Mouse (Mus musculus) CH12.LX (cell line): Measurements from ENCODE around the gene Iscu. TPM values are rescaled to one million over a fixed set of nuclear protein-coding genes. Genes with fewer than 3 reads are reported as not detected.

Experiments used
- DNase-seq: peaks from one replicate; pipeline ENCODE4 v3.0.0-alpha.2; 2013; ENCODE audit errors: extremely low read depth
- H3K27ac ChIP-seq: 2 replicates; pipeline ENCODE4 v1.5.1; 2012; ENCODE audit warnings: low read depth, mild to moderate bottlenecking, control low read depth, moderate library complexity; ENCODE audit not compliant: insufficient read depth
- H3K27me3 ChIP-seq: replicated peaks from 2 replicates; pipeline ENCODE3; 2012; ENCODE audit warnings: inconsistent platforms
- H3K36me3 ChIP-seq, 2 experiments: replicated peaks in 1 of 2; 2 replicates each; pipeline versions ENCODE3 to v1.6.1; 2012; ENCODE audit warnings: inconsistent platforms in 1 of 2, low read length in 1 of 2, mild to moderate bottlenecking in 1 of 2, mixed read lengths in 1 of 2, moderate library complexity in 1 of 2; ENCODE audit not compliant: control insufficient read depth in 1 of 2, insufficient read depth in 1 of 2
- H3K4me1 ChIP-seq, 2 experiments: 2 replicates each; pipeline ENCODE4 v1.6.1; 2012; ENCODE audit warnings: inconsistent platforms in 1 of 2, moderate library complexity in 1 of 2; ENCODE audit not compliant: insufficient read depth in 2 of 2, control insufficient read depth in 1 of 2
- H3K4me2 ChIP-seq: 2 replicates; pipeline ENCODE4 v1.6.1; 2012; ENCODE audit warnings: low read depth, mild to moderate bottlenecking, control low read depth; ENCODE audit not compliant: poor library complexity, insufficient read depth, severe bottlenecking
- H3K4me3 ChIP-seq, 3 experiments: fragments of 150-350 bp in 1 of 3; sonication (generic) in 1 of 3; replicated peaks in 1 of 3; 2 replicates each; pipeline versions ENCODE3 to v1.5.1; 2011 to 2012; ENCODE audit warnings: low read depth in 2 of 3, low read length in 2 of 3, mild to moderate bottlenecking in 2 of 3, moderate library complexity in 2 of 3, control low read depth in 1 of 3, improper control_type of control experiment in 1 of 3, inconsistent platforms in 1 of 3, mixed read lengths in 1 of 3; ENCODE audit not compliant: poor library complexity in 1 of 3
- H3K79me2 ChIP-seq: replicated peaks from 2 replicates; pipeline ENCODE4 v1.6.1; 2012; ENCODE audit warnings: mild to moderate bottlenecking, moderate library complexity; ENCODE audit not compliant: control insufficient read depth, poor library complexity, insufficient read depth, severe bottlenecking; ENCODE audit errors: extremely low read depth
- H3K9ac ChIP-seq: 2 replicates; pipeline ENCODE4 v1.6.1; 2012; ENCODE audit warnings: low read depth, mild to moderate bottlenecking, control low read depth, moderate library complexity; ENCODE audit not compliant: insufficient read depth
- H3K9me3 ChIP-seq: replicated peaks from 2 replicates; pipeline ENCODE3; 2012; ENCODE audit warnings: low read length, inconsistent platforms, mixed read lengths
- CHD1 ChIP-seq: IDR thresholded peaks from 2 replicates; pipeline ENCODE4 v1.6.1; 2012; ENCODE audit warnings: low read depth, low read length, improper control_type of control experiment, inconsistent platforms
- CHD2 ChIP-seq: IDR thresholded peaks from 2 replicates; pipeline ENCODE4 v1.6.1; 2011; ENCODE audit warnings: low read length, improper control_type of control experiment
- E2F4 ChIP-seq: IDR thresholded peaks from 2 replicates; pipeline ENCODE4 v1.6.1; 2011; ENCODE audit warnings: low read depth, low read length, improper control_type of control experiment; ENCODE audit not compliant: insufficient replicate concordance
- GABPA ChIP-seq: IDR thresholded peaks from 2 replicates; pipeline ENCODE4 v1.6.1; 2012; ENCODE audit warnings: low read depth, low read length, improper control_type of control experiment, inconsistent platforms; ENCODE audit not compliant: insufficient replicate concordance
- JUN ChIP-seq: IDR thresholded peaks from 2 replicates; pipeline ENCODE4 v1.6.1; 2011; ENCODE audit warnings: low read depth, mild to moderate bottlenecking, low read length, improper control_type of control experiment, moderate library complexity; ENCODE audit not compliant: insufficient read depth
- KAT2A ChIP-seq: IDR thresholded peaks from 2 replicates; pipeline ENCODE4 v1.6.1; 2012; ENCODE audit warnings: low read length, improper control_type of control experiment, inconsistent platforms; ENCODE audit not compliant: insufficient replicate concordance
- MAX ChIP-seq: IDR thresholded peaks from 2 replicates; pipeline ENCODE4 v1.6.1; 2011; ENCODE audit warnings: low read length, improper control_type of control experiment
- MAZ ChIP-seq: IDR thresholded peaks from 2 replicates; pipeline ENCODE4 v1.6.1; 2012; ENCODE audit warnings: low read depth, mild to moderate bottlenecking, inconsistent platforms, low read length, improper control_type of control experiment, moderate library complexity
- MEF2A ChIP-seq: IDR thresholded peaks from 2 replicates; pipeline ENCODE4 v1.6.1; 2014; ENCODE audit warnings: low read depth, mild to moderate bottlenecking, inconsistent platforms, low read length, improper control_type of control experiment, borderline replicate concordance
- MXI1 ChIP-seq: IDR thresholded peaks from 2 replicates; pipeline ENCODE4 v1.6.1; 2011; ENCODE audit warnings: mild to moderate bottlenecking, low read depth, low read length, improper control_type of control experiment
- MYC ChIP-seq: IDR thresholded peaks from 2 replicates; pipeline ENCODE4 v1.6.1; 2011; ENCODE audit warnings: low read depth, mild to moderate bottlenecking, improper control_type of control experiment, low read length
- POLR2A ChIP-seq: IDR thresholded peaks from 2 replicates; pipeline ENCODE4 v1.6.1; 2011; ENCODE audit warnings: low read depth, mild to moderate bottlenecking, improper control_type of control experiment, low read length
- RAD21 ChIP-seq: IDR thresholded peaks from 2 replicates; pipeline ENCODE4 v1.6.1; 2011; ENCODE audit warnings: low read depth, mild to moderate bottlenecking, low read length, improper control_type of control experiment, moderate library complexity
- SIN3A ChIP-seq: IDR thresholded peaks from 2 replicates; pipeline ENCODE4 v1.6.1; 2012; ENCODE audit warnings: low read length, improper control_type of control experiment, inconsistent platforms
- SMC3 ChIP-seq: IDR thresholded peaks from 2 replicates; pipeline ENCODE4 v1.6.1; 2011; ENCODE audit warnings: low read depth, low read length, improper control_type of control experiment
- TCF12 ChIP-seq: IDR thresholded peaks from 2 replicates; pipeline ENCODE4 v1.6.1; 2014; ENCODE audit warnings: low read depth, mild to moderate bottlenecking, inconsistent platforms, low read length, improper control_type of control experiment
- UBTF ChIP-seq: IDR thresholded peaks from 2 replicates; pipeline ENCODE4 v1.6.1; 2012; ENCODE audit warnings: low read depth, mild to moderate bottlenecking, inconsistent platforms, low read length, improper control_type of control experiment, moderate library complexity
- USF1 ChIP-seq: IDR thresholded peaks from 2 replicates; pipeline ENCODE4 v1.6.1; 2014; ENCODE audit warnings: low read depth, mild to moderate bottlenecking, inconsistent platforms, low read length, improper control_type of control experiment
- USF2 ChIP-seq: conservative IDR thresholded peaks from 2 replicates; pipeline ENCODE4 v1.6.1; 2011; ENCODE audit warnings: low read depth, low read length, improper control_type of control experiment
- ZC3H11A ChIP-seq: IDR thresholded peaks from 2 replicates; pipeline ENCODE4 v1.6.1; 2012; ENCODE audit warnings: low read depth, mild to moderate bottlenecking, inconsistent platforms, low read length, improper control_type of control experiment
- ZMIZ1 ChIP-seq: IDR thresholded peaks from 2 replicates; pipeline ENCODE4 v1.6.1; 2012; ENCODE audit warnings: low read depth, mild to moderate bottlenecking, inconsistent platforms, low read length, improper control_type of control experiment
- dilution Hi-C: fragments of 300-500 bp; cut with MboI; formaldehyde crosslinking; loops from 2 replicates; pipeline ENCODE4 v1.14.3; 2020; ENCODE audit warnings: low sequenced_read_pairs; ENCODE audit not compliant: extremely low pct_unique_long_range_greater_than_20kb, extremely low pct_ligation_motif_present
- in situ Hi-C: fragments of 300-500 bp; cut with MboI; formaldehyde crosslinking; loops from 3 replicates; pipeline ENCODE4 v1.14.3; 2019; ENCODE audit warnings: low sequenced_read_pairs, low pct_ligation_motif_present, low pct_unique_long_range_greater_than_20kb, mixed read lengths
- polyA plus RNA-seq: library from polyadenylated mRNA; unstranded; fragments of >175 nt; gene quantifications from 2 replicates; pipeline ENCODE4 v1.2.1, GENCODE M21; 2012; ENCODE audit warnings: low read depth; ENCODE audit not compliant: insufficient read length
- total RNA-seq, 2 experiments: library from RNA; depleted of rRNA; stranded (reverse); fragments of 300-350 nt in 1 of 2; fragments of >200 nt in 1 of 2; gene quantifications; 2 replicates each; pipeline ENCODE4 v1.2.3; 2012 to 2014

The Iscu gene
- total and polyA plus RNA-seq, 3 experiments: 72.1 to 86.7 (median 79.3) TPM

- in situ Hi-C loops (loop anchor here (5.0 kb wide), 1 partner anchor 256 kb away; no protein-coding TSS in a partner anchor), dilution Hi-C loops (no loop called here)
- no peak overlapping the region for H3K27ac ChIP-seq
- H3K27me3 ChIP-seq: peaks cover 65% of the 10 kb centered on the region
- H3K36me3 ChIP-seq: no peaks in the 10 kb centered on the region
- peaks cover 3% of the 10 kb centered on the region in 2 experiments; a peak in 3 of 4 replicates for H3K4me1 ChIP-seq
- DNase-seq: no peak
- H3K4me2 ChIP-seq: no peak overlapping the region
- peaks cover 5% of the 10 kb centered on the region for H3K9me3 ChIP-seq
- no peak for TF ChIP-seq RAD21
- no peak for TF ChIP-seq UBTF
- no peak for TF ChIP-seq MAX
- no peak for TF ChIP-seq MAZ
- no peak for TF ChIP-seq USF2
- no peak for TF ChIP-seq SIN3A
- TF ChIP-seq JUN: no peak
- TF ChIP-seq TCF12: no peak
- no peak for TF ChIP-seq ZC3H11A
- TF ChIP-seq KAT2A: no peak
- TF ChIP-seq E2F4: no peak
- no peak for TF ChIP-seq CHD2
- no peak for TF ChIP-seq GABPA
- no peak for TF ChIP-seq MXI1
- TF ChIP-seq CHD1: no peak
- no peak for TF ChIP-seq ZMIZ1
- H3K9ac ChIP-seq: no peak overlapping the region
- no peaks in the 10 kb centered on the region for H3K79me2 ChIP-seq
- no peak overlapping the region for H3K4me3 ChIP-seq
Measured at GRCm38 (mm10) chr5:113728691-113729090, 43.9 kb upstream of the Iscu start.

- peaks cover 2 to 9% of the 10 kb centered on the region in 2 experiments; a peak in 3 of 4 replicates for H3K4me1 ChIP-seq
- in situ Hi-C loops: loop anchor here (5.0 kb wide), 2 partner anchors 143 to 368 kb away; no protein-coding TSS in a partner anchor
- no peak overlapping the region for H3K4me2 ChIP-seq
- peaks cover 5% of the 10 kb centered on the region for H3K9me3 ChIP-seq
- no peak for DNase-seq
- H3K79me2 ChIP-seq: no peaks in the 10 kb centered on the region
- peaks cover 54% of the 10 kb centered on the region for H3K27me3 ChIP-seq
- no peak overlapping the region for H3K27ac ChIP-seq
- no peaks in the 10 kb centered on the region for H3K36me3 ChIP-seq
- H3K4me3 ChIP-seq: no peak overlapping the region
- TF ChIP-seq MYC (no peak), USF1 (no peak), POLR2A (no peak), CHD1 (no peak), MEF2A (no peak), MAX (no peak), SMC3 (no peak)
- dilution Hi-C loops: no loop called here
- no peak overlapping the region for H3K9ac ChIP-seq
Measured at GRCm38 (mm10) chr5:113730641-113731121, 41.9 kb upstream of the Iscu start.
